Mouse (Mus musculus) stomach, embryonic 14.5 days (tissue): ENCODE results near the gene Snrnp200. TPM values are rescaled to one million over a fixed set of nuclear protein-coding genes. Genes with fewer than 3 reads are reported as not detected.
"Not testable (repeated sequence)": the region's sequence is repeated elsewhere in the genome, so short reads cannot be mapped to it uniquely, and the experiment has no call there.

Source experiments
- ATAC-seq: fragments of 200-750 bp; cut with Nextera tagmentation; 2 replicates; pipeline ENCODE4 v1.8.0; 2017; ENCODE audit warnings: low read depth, moderate TSS enrichment; ENCODE audit not compliant: insufficient number of reproducible peaks, insufficient read depth, low FRiP score
- H3K27ac ChIP-seq: fragments of 300-500 bp; sonication (generic); 2 replicates; pipeline ENCODE4 v1.5.1; 2014; ENCODE audit warnings: mild to moderate bottlenecking, low read length, moderate library complexity, mixed read lengths
- H3K27me3 ChIP-seq: fragments of 300-500 bp; sonication (generic); 2 replicates; pipeline ENCODE4 v1.6.1; 2014; ENCODE audit warnings: low read length, control low read depth, mixed read lengths; ENCODE audit not compliant: control insufficient read depth, insufficient read depth
- H3K36me3 ChIP-seq: fragments of 300-500 bp; sonication (generic); 2 replicates; pipeline ENCODE4 v1.6.1; 2014; ENCODE audit warnings: mild to moderate bottlenecking, control low read depth, low read length, moderate library complexity, mixed read lengths; ENCODE audit not compliant: control insufficient read depth, insufficient read depth
- H3K4me1 ChIP-seq: fragments of 300-500 bp; sonication (generic); 2 replicates; pipeline ENCODE4 v1.6.1; 2014; ENCODE audit warnings: low read length, control low read depth, mixed read lengths; ENCODE audit not compliant: control insufficient read depth, insufficient read depth
- H3K4me2 ChIP-seq: fragments of 300-500 bp; sonication (generic); replicated peaks from 2 replicates; pipeline ENCODE4 v1.6.1; 2014; ENCODE audit warnings: low read depth, low read length, control low read depth
- H3K4me3 ChIP-seq: fragments of 300-500 bp; sonication (generic); 2 replicates; pipeline ENCODE4 v1.5.1; 2014; ENCODE audit warnings: low read depth, low read length, control low read depth
- H3K9ac ChIP-seq: fragments of 300-500 bp; sonication (generic); replicated peaks from 2 replicates; pipeline ENCODE4 v1.6.1; 2014; ENCODE audit warnings: low read depth, mild to moderate bottlenecking, control low read depth, low read length, moderate library complexity, mixed read lengths
- H3K9me3 ChIP-seq: fragments of 300-500 bp; sonication (generic); 2 replicates; pipeline ENCODE4 v1.6.1; 2016; ENCODE audit warnings: low read depth, low read length, control low read depth; ENCODE audit not compliant: control insufficient read depth
- WGBS: fragments of 180-500 bp; shearing (Covaris S2); extraction: QIAGEN DNeasy Blood & Tissue Kit; methylation state at CpG from one replicate; pipeline ENCODE4 v1.1.7; 2014; 5-methylcytosine and 5-hydroxymethylcytosine counted together
- polyA plus RNA-seq: library from polyadenylated mRNA; unstranded; fragments of >200 nt; fragmentation: Nextera tagmentation; extraction: Ambion mirVana; gene quantifications from 2 replicates; pipeline ENCODE4 v1.2.1, GENCODE M21; 2014

The Snrnp200 gene
- 72.5 and 79.5 TPM in 2 replicates for polyA plus RNA-seq

GRCm38 (mm10) chr2:127207547-127208451, at the start of gene Snrnp200, which contains the start of gene 1810024B03Rik:
TSS of gene Snrnp200 (plus strand) at chr2:127208386.
TSS of gene 1810024B03Rik (minus strand) at chr2:127208280.
- H3K27ac ChIP-seq, result peak within 1 kb of the TSS; percentile 29; the same call in 1 of the 2 replicates
- H3K4me3 ChIP-seq, result peak within 1 kb of the TSS; percentile 95
- H3K9ac ChIP-seq, result peak within 1 kb of the TSS; percentile 79
- peak within 1 kb of the TSS; percentile 95 for H3K4me2 ChIP-seq
- H3K27me3 ChIP-seq, result no peaks in the 10 kb centered on the region
- H3K36me3 ChIP-seq, result peaks cover 29% of the 10 kb centered on the region
- peaks cover 10% of the 10 kb centered on the region; the same call in 1 of the 2 replicates for H3K4me1 ChIP-seq
- H3K9me3 ChIP-seq, result no peaks in the 10 kb centered on the region
- 11% methylated on average over 36 of the region's 36 CpGs for WGBS
- ATAC-seq, result peak; percentile 98

GRCm38 (mm10) chr2:127165675-127166074, 42.5 kb upstream of the Snrnp200 start:
- H3K27ac ChIP-seq, result no peak overlapping the region
- no peak overlapping the region for H3K9ac ChIP-seq
- no peaks in the 10 kb centered on the region for H3K9me3 ChIP-seq
- WGBS, result 58% methylated on average over 4 of the region's 4 CpGs
- no peak overlapping the region for H3K4me3 ChIP-seq
- no peaks in the 10 kb centered on the region for H3K27me3 ChIP-seq
- no peak overlapping the region for H3K4me2 ChIP-seq
- H3K4me1 ChIP-seq, result no peaks in the 10 kb centered on the region
- ATAC-seq, result no peak
- no peaks in the 10 kb centered on the region for H3K36me3 ChIP-seq

- H3K4me2 ChIP-seq, H3K27me3 ChIP-seq, H3K9me3 ChIP-seq, H3K27ac ChIP-seq, H3K9ac ChIP-seq, H3K4me1 ChIP-seq, H3K4me3 ChIP-seq, H3K36me3 ChIP-seq, ATAC-seq: not testable (repeated sequence)
- 9% methylated on average over 1 of the region's 1 CpGs for WGBS
These were observed 41.9 kb upstream of the Snrnp200 start for GRCm38 (mm10) chr2:127166261-127166660.

GRCm38 (mm10) chr2:127182598-127183381, 25.4 kb upstream of the Snrnp200 start:
- peak overlapping the region; percentile 45 for H3K4me3 ChIP-seq
- peak overlapping the region; percentile 45; the same call in 1 of the 2 replicates for H3K9ac ChIP-seq
- H3K36me3 ChIP-seq, result no peaks in the 10 kb centered on the region
- H3K4me2 ChIP-seq, result peak overlapping the region; percentile 66
- no peaks in the 10 kb centered on the region for H3K27me3 ChIP-seq
- WGBS, result 2% methylated on average over 17 of the region's 17 CpGs
- ATAC-seq, result peak; percentile 99
- H3K4me1 ChIP-seq, result no peaks in the 10 kb centered on the region
- H3K27ac ChIP-seq, result peak overlapping the region; percentile 84
- H3K9me3 ChIP-seq, result no peaks in the 10 kb centered on the region

- ATAC-seq, result no peak
- Histone ChIP-seq H3K27me3 (no peaks in the 10 kb centered on the region), H3K4me2 (no peak overlapping the region), H3K9me3 (no peaks in the 10 kb centered on the region), H3K4me1 (no peaks in the 10 kb centered on the region), H3K36me3 (no peaks in the 10 kb centered on the region), H3K27ac (no peak overlapping the region), H3K9ac (no peak overlapping the region), H3K4me3 (no peak overlapping the region)
These were observed 18.6 kb upstream of the Snrnp200 start for GRCm38 (mm10) chr2:127189574-127189973.

GRCm38 (mm10) chr2:127204932-127205331, 3.3 kb upstream of the Snrnp200 start:
- peaks cover 10% of the 10 kb centered on the region; the same call in 1 of the 2 replicates for H3K4me1 ChIP-seq
- H3K4me2 ChIP-seq, result no peak overlapping the region
- peaks cover 2% of the 10 kb centered on the region for H3K36me3 ChIP-seq
- no peaks in the 10 kb centered on the region for H3K9me3 ChIP-seq
- ATAC-seq, result no peak
- H3K9ac ChIP-seq, result no peak overlapping the region
- H3K27me3 ChIP-seq, result no peaks in the 10 kb centered on the region
- WGBS, result 31% methylated on average over 3 of the region's 3 CpGs
- H3K27ac ChIP-seq, result no peak overlapping the region
- H3K4me3 ChIP-seq, result no peak overlapping the region

- H3K27me3 ChIP-seq, H3K27ac ChIP-seq, H3K9me3 ChIP-seq, H3K9ac ChIP-seq, H3K4me3 ChIP-seq, H3K4me2 ChIP-seq, ATAC-seq: not testable (repeated sequence)
- Histone ChIP-seq H3K36me3 (peaks cover 10% of the 10 kb centered on the region), H3K4me1 (peaks cover 10% of the 10 kb centered on the region; the same call in 1 of the 2 replicates)
- 86% methylated on average over 4 of the region's 4 CpGs for WGBS
These were observed 2.2 kb upstream of the Snrnp200 start for GRCm38 (mm10) chr2:127205936-127206335.

- no peak for ATAC-seq
- WGBS, result 89% methylated on average over 2 of the region's 2 CpGs
- Histone ChIP-seq H3K27ac (no peak overlapping the region), H3K9ac (no peak overlapping the region), H3K4me3 (no peak overlapping the region), H3K27me3 (no peaks in the 10 kb centered on the region), H3K4me1 (peaks cover 10% of the 10 kb centered on the region; the same call in 1 of the 2 replicates), H3K4me2 (no peak overlapping the region), H3K9me3 (no peaks in the 10 kb centered on the region), H3K36me3 (peaks cover 20% of the 10 kb centered on the region)
These were observed 1.3 kb upstream of the Snrnp200 start for GRCm38 (mm10) chr2:127206916-127207315.
